Mouse (Mus musculus) kidney, embryonic 16.5 days (tissue): ENCODE data around the gene Cinp. TPM values are rescaled to one million over a fixed set of nuclear protein-coding genes. Genes with fewer than 3 reads are reported as not detected.

Experiments used
- ATAC-seq: fragments of 200-750 bp; cut with Nextera tagmentation; 2 replicates; pipeline ENCODE4 v1.8.0; 2017; ENCODE audit warnings: moderate TSS enrichment; ENCODE audit not compliant: low FRiP score, low TSS enrichment
- H3K27ac ChIP-seq: fragments of 300-500 bp; sonication (generic); 2 replicates; pipeline ENCODE4 v1.5.1; 2014; ENCODE audit warnings: low read length
- H3K27me3 ChIP-seq: fragments of 300-500 bp; sonication (generic); 2 replicates; pipeline ENCODE4 v1.6.1; 2014; ENCODE audit warnings: low read length, control low read depth, mixed read lengths; ENCODE audit not compliant: insufficient read depth
- H3K36me3 ChIP-seq: fragments of 300-500 bp; sonication (generic); 2 replicates; pipeline ENCODE4 v1.6.1; 2014; ENCODE audit warnings: low read length, control low read depth, mixed read lengths; ENCODE audit not compliant: insufficient read depth
- H3K4me1 ChIP-seq: fragments of 300-500 bp; sonication (generic); 2 replicates; pipeline ENCODE4 v1.6.1; 2014; ENCODE audit warnings: low read length, control low read depth, mixed read lengths; ENCODE audit not compliant: insufficient read depth
- H3K4me2 ChIP-seq: fragments of 300-500 bp; sonication (generic); replicated peaks from 2 replicates; pipeline ENCODE4 v1.6.1; 2014; ENCODE audit warnings: low read depth, low read length
- H3K4me3 ChIP-seq: fragments of 300-500 bp; sonication (generic); 2 replicates; pipeline ENCODE4 v1.5.1; 2014; ENCODE audit warnings: mild to moderate bottlenecking, low read length
- H3K9ac ChIP-seq: fragments of 300-500 bp; sonication (generic); replicated peaks from 2 replicates; pipeline ENCODE4 v1.6.1; 2014; ENCODE audit warnings: low read length
- H3K9me3 ChIP-seq: fragments of 300-500 bp; sonication (generic); 2 replicates; pipeline ENCODE4 v1.6.1; 2016; ENCODE audit warnings: low read length, control low read depth
- WGBS: fragments of 180-500 bp; shearing (Covaris S2); extraction: QIAGEN DNeasy Blood & Tissue Kit; methylation state at CpG from one replicate; pipeline ENCODE4 v1.1.7; 2014; 5-methylcytosine and 5-hydroxymethylcytosine counted together
- polyA plus RNA-seq: library from polyadenylated mRNA; unstranded; fragments of >200 nt; fragmentation: Nextera tagmentation; extraction: Ambion mirVana; gene quantifications from 2 replicates; pipeline ENCODE4 v1.2.1, GENCODE M21; 2015

Gene Cinp
- polyA plus RNA-seq, 1 experiment from 2014 or later: 82.9 TPM

DNA sequence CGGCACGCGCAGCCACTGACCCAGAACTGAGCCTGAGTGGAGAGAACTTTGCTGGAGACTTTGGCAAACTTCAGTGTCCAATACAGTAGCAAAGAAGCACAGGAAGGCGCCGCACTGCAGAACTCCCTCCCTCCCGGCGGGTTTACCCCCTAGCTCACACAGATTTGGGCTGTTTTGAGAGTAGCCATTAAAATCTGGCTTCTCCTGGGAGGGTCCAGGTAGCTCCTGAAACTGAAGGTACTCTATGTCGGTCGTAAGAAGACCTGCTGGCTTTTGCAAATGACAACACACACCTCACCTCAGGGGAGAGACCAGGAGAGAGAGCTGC lies 38.1 kb downstream of the Cinp start:
- Histone ChIP-seq H3K27ac (peak overlapping the region; percentile 79), H3K9me3 (no peaks in the 10 kb centered on the region), H3K4me1 (peaks cover 18% of the 10 kb centered on the region), H3K9ac (peak overlapping the region; percentile 89), H3K4me3 (peak overlapping the region; percentile 79), H3K4me2 (peak overlapping the region; percentile 78), H3K27me3 (no peaks in the 10 kb centered on the region), H3K36me3 (peaks cover 8% of the 10 kb centered on the region)
- peak; percentile 10; the same call in 1 of the 2 replicates for ATAC-seq
- 8% methylated on average over 9 of the region's 9 CpGs for WGBS

GRCm38 (mm10) chr12:110850010-110850928 lies 38.7 kb downstream of the Cinp start, which contains the start of gene Zfp839:
Zfp839 (plus strand) TSS chr12:110850253.
- Histone ChIP-seq H3K9me3 (no peaks in the 10 kb centered on the region), H3K9ac (peak within 1 kb of the TSS; percentile 89), H3K4me1 (peaks cover 18% of the 10 kb centered on the region), H3K4me3 (peak within 1 kb of the TSS; percentile 79), H3K27ac (peak within 1 kb of the TSS; percentile 79), H3K27me3 (no peaks in the 10 kb centered on the region), H3K36me3 (peaks cover 3% of the 10 kb centered on the region), H3K4me2 (peak within 1 kb of the TSS; percentile 78)
- peak; percentile 79 for ATAC-seq
- WGBS: under 1% methylated on average over 84 of the region's 89 CpGs

DNA sequence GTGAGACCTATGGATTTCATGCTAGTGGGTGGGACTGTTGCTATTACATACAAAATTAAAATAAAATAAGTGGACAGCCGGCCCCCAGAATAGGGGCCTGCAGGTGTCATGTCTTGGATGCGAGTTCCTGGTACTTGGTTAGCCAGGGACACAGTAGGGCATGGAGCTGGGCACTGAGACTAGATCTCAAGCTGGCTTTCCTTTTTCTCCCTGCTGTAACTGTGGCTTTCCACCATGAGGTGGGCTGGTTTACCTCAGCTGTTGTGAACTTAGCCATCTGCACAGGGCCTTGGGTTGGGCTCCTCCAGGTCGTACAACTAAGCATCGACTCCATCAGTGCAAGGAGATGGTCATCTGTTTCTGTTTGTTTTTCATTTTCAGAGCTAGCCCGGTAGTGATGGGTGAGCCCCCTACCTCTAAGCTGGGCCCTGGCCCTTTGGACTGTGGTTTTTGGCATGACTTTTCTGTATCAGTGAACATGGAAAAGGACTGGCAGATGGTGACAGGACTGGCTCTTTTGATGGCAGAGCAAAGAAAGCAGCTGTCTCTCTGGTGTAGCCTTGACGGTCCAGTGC lies 42.7 kb downstream of the Cinp start:
- 67% methylated on average over 6 of the region's 6 CpGs for WGBS

DNA sequence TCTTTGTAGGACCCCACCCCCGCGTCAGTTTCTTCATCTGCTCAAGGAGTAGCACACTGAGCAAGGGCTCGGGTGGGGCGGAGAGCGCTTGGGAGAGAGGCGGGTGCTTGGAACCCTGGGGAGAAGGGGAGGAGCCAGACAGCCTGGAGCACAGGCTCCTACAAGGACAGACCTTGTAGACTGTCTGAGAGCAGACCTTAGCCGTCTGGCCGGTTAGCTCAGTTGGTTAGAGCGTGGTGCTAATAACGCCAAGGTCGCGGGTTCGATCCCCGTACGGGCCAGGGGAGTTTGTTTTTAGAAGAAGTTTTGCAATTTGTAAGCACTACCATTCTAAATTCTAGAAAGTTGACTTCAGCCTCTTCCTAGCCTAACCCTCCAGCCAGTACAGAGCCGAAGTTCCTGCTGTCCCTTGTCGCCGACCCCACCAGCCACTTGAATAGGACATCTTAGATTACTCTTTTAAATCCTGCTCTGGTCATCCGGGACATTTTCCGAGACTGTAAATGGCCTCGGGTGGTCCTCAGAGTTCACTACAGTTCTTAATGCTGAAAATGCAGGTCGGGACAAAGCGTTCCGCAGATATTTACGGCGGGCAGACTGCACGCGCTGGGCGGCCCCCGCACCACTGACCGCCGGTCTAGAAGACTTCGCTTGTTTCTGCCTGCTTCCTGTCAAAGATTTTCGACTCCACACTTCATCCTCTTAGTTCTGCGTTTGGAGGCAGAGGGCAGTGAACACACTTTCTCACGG lies 43.6 kb downstream of the Cinp start:
- Histone ChIP-seq H3K4me3 (peak overlapping the region; percentile 65), H3K9ac (peak overlapping the region; percentile 72), H3K27ac (peak overlapping the region; percentile 87), H3K27me3 (no peaks in the 10 kb centered on the region), H3K4me1 (peaks cover 7% of the 10 kb centered on the region; the same call in 1 of the 2 replicates), H3K36me3 (no peaks in the 10 kb centered on the region), H3K4me2 (peak overlapping the region; percentile 84), H3K9me3 (no peaks in the 10 kb centered on the region)
- WGBS: under 1% methylated on average over 36 of the region's 36 CpGs
- ATAC-seq: peak; percentile 95

More for the DNA sequence above, 42.7 kb downstream of the Cinp start:
- Histone ChIP-seq H3K27ac (no peak overlapping the region), H3K36me3 (no peaks in the 10 kb centered on the region), H3K4me3 (peak overlapping the region; percentile 65), H3K27me3 (no peaks in the 10 kb centered on the region), H3K4me1 (peaks cover 14% of the 10 kb centered on the region), H3K4me2 (peak overlapping the region; percentile 84), H3K9me3 (no peaks in the 10 kb centered on the region), H3K9ac (peak overlapping the region; percentile 72)
- no peak for ATAC-seq

GRCm38 (mm10) chr12:110844227-110845130 lies 44.5 kb downstream of the Cinp start:
- H3K27me3 ChIP-seq: no peaks in the 10 kb centered on the region
- peak overlapping the region; percentile 84 for H3K4me2 ChIP-seq
- H3K9me3 ChIP-seq: no peaks in the 10 kb centered on the region
- peak overlapping the region; percentile 59 for H3K9ac ChIP-seq
- H3K36me3 ChIP-seq: no peaks in the 10 kb centered on the region
- ATAC-seq: peak; percentile 13
- peak overlapping the region; percentile 65 for H3K4me3 ChIP-seq
- H3K27ac ChIP-seq: peak overlapping the region; percentile 81
- WGBS: under 1% methylated on average over 42 of the region's 42 CpGs
- H3K4me1 ChIP-seq: peaks cover 14% of the 10 kb centered on the region

- H3K4me3 ChIP-seq: peak overlapping the region; percentile 65
- H3K4me1 ChIP-seq: peaks cover 14% of the 10 kb centered on the region
- peak overlapping the region; percentile 59 for H3K9ac ChIP-seq
- H3K27ac ChIP-seq: no peak overlapping the region
- H3K4me2 ChIP-seq: peak overlapping the region; percentile 84
- ATAC-seq: no peak
- no peaks in the 10 kb centered on the region for H3K27me3 ChIP-seq
- WGBS: 21% methylated on average over 32 of the region's 32 CpGs
- no peaks in the 10 kb centered on the region for H3K9me3 ChIP-seq
- H3K36me3 ChIP-seq: no peaks in the 10 kb centered on the region
Observed at GRCm38 (mm10) chr12:110843194-110844048, 45.5 kb downstream of the Cinp start.

DNA sequence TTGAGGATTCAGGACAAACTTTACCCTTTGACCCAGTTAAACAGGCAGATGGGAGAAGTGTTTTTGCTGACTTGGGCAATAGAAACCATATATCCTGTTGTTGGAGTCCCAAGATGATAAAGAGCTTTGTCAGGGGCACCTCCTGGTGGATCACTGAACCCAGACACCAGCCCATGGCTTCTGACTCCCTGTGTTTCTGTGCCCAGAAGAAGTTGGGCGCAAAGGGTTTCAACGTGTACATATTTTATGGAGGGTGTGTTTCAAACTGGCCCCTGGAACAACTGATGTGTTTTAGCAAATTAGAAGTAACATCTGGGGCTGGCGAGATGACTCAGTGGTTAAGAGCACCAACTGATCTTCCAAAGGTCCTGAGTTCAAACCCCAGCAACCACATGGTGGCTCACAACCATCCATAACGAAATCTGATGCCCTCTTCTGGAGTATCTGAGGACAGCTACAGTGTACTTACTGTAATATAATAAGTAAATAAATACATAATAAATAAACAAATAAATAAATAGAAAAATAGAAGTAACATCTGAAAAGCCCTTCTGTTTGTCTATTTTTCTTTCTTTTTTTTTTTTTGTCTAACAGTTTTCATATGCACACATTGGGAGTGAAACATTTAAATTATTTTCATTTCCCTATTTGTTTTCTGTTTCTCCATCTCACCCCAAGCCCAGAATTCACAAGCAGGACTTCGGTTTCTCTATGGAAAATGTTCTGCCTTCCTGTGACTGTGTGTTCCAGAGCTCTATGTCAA lies 47.0 kb downstream of the Cinp start:
- Histone ChIP-seq H3K27me3 (no peaks in the 10 kb centered on the region), H3K27ac (no peak overlapping the region), H3K9me3 (no peaks in the 10 kb centered on the region), H3K4me3 (no peak overlapping the region), H3K9ac (no peak overlapping the region), H3K4me1 (peaks cover 18% of the 10 kb centered on the region), H3K4me2 (no peak overlapping the region), H3K36me3 (no peaks in the 10 kb centered on the region)
- whole genome bisulfite sequencing: 70% methylated on average over 5 of the region's 5 CpGs
- ATAC-seq: no peak
